Mouse (Mus musculus) adrenal gland, postnatal 14 days (tissue): ENCODE data around the gene Gid4. TPM values are rescaled to one million over a fixed set of nuclear protein-coding genes. Genes with fewer than 3 reads are reported as not detected.

ENCODE experiments used
- DNase-seq: peaks from one replicate; pipeline ENCODE4 v3.0.0; 2021; ENCODE audit warnings: mixed read lengths
- long read RNA-seq, 2 experiments: library from polyadenylated mRNA; stranded (forward); transcript quantifications; one replicate each; pipeline ENCODE4 v2.0.0; 2021
- total RNA-seq: library from RNA; stranded (reverse); gene quantifications from 2 replicates; pipeline ENCODE4 v1.2.3, GENCODE M21; 2021

The Gid4 gene
- total RNA-seq = 53.9 and 56.5 TPM in 2 replicates
- long read RNA-seq, experiment 1, full-length matches to known transcripts = 58 of 72 reads
- long read RNA-seq, experiment 1, partial matches to known transcripts = 1 of 72 reads
- long read RNA-seq, experiment 1, other reads (novel, unspliced or antisense) = 13 of 72 reads
- long read RNA-seq, experiment 2, full-length matches to known transcripts = 63 of 78 reads
- long read RNA-seq, experiment 2, partial matches to known transcripts = 0 of 78 reads
- long read RNA-seq, experiment 2, other reads (novel, unspliced or antisense) = 15 of 78 reads

DNA sequence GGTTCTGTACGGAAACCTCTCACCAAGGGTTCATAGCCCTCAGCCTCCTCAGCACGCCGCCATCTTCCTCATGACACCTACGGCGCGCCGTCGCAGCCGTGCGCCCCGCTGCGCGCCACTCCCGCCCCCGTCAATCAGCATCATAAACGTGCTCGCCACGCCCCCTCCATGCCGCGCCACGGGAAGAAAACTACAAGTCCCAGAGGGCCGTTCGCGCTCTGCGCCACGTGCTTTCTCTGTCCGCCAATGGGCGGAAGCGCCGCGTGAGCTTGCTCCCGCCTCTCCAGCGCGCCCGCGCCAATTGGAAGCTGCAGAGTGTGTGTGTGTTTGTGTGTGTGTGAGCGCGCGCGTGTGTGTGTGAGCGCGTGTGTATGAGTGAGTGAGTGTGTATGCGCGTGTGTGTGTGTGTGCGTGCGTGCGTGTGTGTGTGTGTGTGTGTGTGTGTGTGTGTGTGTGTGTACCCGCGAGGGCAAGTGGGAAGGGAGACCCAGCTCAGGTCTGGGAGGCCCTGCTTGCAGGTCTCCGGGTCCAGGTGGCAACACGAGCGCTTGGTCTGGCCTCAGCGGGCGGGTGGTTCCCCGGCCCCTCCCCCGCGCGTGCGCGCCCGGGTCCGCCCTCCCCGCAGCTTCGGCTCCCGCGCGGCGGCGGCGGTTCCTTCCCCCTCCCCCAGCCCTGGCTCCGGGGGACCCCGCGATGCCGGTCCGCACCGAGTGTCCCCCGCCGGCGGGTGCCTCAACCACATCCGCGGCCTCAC lies at the start of gene Gid4:
TSS of gene Gid4 (plus strand) at position 183 of the 754 bp plus-strand sequence.
- DNase-seq = peak; percentile 99

DNA sequence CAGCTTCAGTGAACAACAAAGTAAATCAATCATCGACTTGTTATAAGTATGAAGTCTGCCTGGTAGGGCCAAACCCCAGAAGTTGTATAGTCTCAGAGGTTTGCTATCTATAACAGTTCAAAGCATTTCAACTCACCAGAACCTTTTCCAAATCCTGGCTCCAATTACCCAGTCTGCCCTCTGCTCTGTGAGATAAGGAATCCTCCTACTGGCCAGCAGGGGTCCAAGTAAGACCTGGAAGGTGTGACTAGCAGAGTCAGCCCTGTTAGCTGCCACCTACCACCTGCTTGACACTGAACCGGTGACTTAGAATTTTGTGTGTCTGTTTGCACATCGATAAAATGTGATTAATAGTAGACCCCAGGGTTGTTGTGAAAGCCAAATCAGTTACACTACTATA lies 49.7 kb upstream of the Gid4 start:
- no peak for DNase-seq

DNA sequence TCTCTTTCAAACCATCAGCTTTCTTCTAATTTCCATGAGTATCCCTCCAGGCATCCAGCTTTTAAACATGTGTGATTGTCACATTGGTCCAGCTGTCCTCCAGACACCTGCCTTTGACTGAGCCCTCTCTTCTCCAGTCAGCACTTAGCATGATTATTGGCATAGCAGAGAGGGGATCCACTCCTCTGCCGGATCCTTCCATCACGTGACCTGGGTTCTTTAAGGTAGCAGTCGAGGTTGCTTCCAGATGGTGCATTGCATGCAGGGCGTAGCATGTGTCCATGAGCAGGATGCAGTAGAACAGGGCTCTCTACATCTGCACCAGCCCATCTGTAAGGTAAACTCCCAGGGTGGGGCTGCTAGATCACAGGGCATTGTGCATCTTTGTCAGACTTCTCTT lies 48.0 kb upstream of the Gid4 start:
- DNase-seq = no peak

DNA sequence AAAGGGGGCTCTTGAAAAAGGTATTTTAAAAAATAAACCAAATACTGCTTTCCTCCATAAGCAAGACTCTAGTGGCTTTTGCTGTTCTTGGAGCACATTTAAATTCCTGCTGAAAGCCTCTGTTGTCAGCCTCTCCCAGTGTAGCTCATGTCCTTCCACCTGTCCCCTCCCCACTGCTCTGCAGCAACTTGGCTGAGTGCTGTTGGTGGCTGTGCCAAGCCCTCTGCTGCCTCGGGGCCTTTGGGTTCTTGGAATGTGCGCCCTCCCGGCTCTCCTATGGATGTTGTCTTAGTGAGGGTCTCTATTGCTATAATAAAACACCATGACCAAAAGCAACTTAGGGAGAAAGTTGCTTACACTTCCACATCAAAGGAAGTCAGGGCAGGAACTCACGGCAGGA lies 47.5 kb upstream of the Gid4 start:
- no peak for DNase-seq

- DNase-seq = no peak
These were observed 46.5 kb upstream of the Gid4 start for GRCm38 (mm10) chr11:60370431-60370830.

DNA sequence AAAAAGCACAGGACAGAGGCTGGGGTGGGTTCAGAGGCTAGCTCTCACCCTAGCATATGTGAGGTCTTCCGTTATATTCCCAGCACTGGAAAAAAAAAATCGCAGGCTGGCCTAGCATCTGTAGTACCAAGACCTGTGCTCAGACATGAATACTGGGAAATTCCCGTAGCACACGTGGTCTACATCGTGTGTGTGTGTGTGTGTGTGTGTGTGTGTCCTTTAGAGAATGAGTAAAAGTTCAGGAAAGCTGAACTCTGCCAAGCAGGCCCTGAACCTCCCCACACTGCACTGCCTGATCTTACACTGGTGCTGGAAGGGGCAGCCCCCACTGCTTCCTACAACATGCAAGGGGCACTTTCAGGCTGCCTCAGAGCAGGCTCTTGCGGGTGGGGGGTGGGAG lies 42.5 kb upstream of the Gid4 start:
- DNase-seq = no peak

DNA sequence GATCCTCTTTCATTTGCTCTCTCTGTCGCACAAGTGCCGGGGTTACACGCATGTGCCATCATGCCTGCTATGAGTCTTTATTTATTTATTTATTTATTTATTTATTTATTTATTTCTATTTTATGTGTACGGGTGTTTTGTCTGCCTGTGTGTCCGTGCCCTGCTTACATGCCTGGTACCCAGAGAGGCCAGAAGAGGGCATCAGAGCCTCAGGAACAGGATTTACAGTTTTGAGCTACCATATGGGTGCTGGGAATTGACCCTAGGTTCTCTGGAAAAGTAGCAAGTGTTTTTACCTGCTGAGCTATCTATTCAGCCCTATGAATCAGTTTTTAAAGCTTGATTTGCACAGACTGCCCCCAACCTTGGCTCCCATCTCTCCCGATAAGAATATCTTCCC lies 33.4 kb upstream of the Gid4 start:
- DNase-seq = no peak

GRCm38 (mm10) chr11:60384762-60385421 lies 32.1 kb upstream of the Gid4 start:
- no peak for DNase-seq

DNA sequence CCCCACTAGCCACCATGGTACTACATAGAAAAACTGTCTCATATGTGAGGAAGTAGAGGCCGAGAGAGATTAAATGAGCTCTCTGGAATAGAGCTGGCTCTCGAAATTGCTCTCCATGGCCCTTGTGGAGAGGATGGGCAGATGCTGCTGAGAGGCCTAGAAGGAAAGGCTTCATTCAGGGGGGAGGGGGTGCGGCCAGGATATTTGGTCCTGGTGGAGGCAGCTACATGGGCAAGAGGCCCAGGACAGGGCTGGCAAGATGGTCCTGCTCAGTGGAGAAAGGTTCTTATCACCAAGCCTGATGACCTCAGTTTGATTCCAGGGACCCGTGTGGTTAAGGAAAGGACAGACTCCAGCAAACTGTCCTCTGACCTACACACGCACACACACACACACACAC lies 31.0 kb upstream of the Gid4 start:
- DNase-seq = no peak

DNA sequence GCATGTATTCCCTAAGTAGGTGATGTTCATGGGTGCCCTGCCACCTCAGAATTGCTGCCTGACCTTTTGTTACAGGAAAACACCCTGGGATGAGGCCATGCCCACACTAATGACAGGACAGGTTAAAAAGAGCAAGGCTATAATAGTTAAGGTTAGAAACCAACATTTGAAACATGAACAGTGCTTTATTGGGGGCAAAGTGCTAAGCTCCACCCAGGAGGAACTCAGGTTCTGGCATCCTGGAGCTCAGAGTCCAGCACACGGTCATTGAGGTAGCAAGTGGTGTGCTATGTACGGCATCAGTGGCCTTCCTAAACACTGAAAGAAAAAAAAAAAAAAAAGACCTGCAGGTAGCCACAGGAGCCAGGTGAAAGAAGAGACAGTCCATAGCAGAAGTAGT lies 29.0 kb upstream of the Gid4 start:
- no peak for DNase-seq

- DNase-seq = no peak
These were observed 25.6 kb upstream of the Gid4 start for GRCm38 (mm10) chr11:60391346-60391745.

GRCm38 (mm10) chr11:60396546-60396945 lies 20.4 kb upstream of the Gid4 start:
- peak; percentile 15 for DNase-seq

DNA sequence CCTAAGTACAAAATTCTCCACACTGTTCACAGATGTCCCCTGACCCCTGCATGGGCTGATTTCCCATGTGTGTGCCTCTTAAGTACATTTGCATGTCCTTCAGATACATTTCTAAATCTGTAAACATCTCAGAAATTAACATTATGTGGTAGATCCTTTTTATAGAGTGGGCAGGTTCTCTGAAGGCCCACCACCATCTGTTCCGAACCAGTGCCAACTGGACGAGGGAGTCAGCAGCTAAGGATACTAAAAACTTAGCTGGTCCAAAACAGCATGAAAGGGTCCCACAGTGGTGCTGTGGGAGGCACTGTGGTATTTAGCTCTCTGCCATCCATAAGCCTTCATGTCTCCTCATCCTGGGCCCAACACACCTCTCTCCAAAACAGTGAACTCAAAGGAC lies 19.8 kb upstream of the Gid4 start:
- DNase-seq = no peak

- DNase-seq = peak; percentile 58
These were observed 10.3 kb upstream of the Gid4 start for GRCm38 (mm10) chr11:60406606-60407005.

- DNase-seq = peak; percentile 82
These were observed 4.8 kb upstream of the Gid4 start for GRCm38 (mm10) chr11:60412173-60412572.

GRCm38 (mm10) chr11:60412921-60413320 lies 4.0 kb upstream of the Gid4 start:
- no peak for DNase-seq

GRCm38 (mm10) chr11:60416590-60416962 lies 369 bp upstream of the Gid4 start:
- DNase-seq = no peak

GRCm38 (mm10) chr11:60417717-60418472 lies 950 bp downstream of the Gid4 start, which contains the start of gene Atpaf2:
TSS of gene Atpaf2 (minus strand) at chr11:60418457.
- DNase-seq = peak; percentile 62

GRCm38 (mm10) chr11:60418473-60418803 lies 1.5 kb downstream of the Gid4 start:
- DNase-seq = peak; percentile 24

GRCm38 (mm10) chr11:60422046-60422668 lies 5.2 kb downstream of the Gid4 start:
- DNase-seq = no peak

GRCm38 (mm10) chr11:60423006-60423405 lies 6.1 kb downstream of the Gid4 start:
- no peak for DNase-seq

GRCm38 (mm10) chr11:60426417-60426816 lies 9.5 kb downstream of the Gid4 start:
- no peak for DNase-seq
